Mouse (Mus musculus): Measurements from ENCODE around the gene Jak1.
"Not testable (repeated sequence)": the region's sequence is repeated elsewhere in the genome, so short reads cannot be mapped to it uniquely, and the experiment has no call there.

Gene Jak1

GRCm38 (mm10) chr4:101270734-101271133 lies 5.7 kb upstream of the Jak1 start:
- DNase-seq = no peak

DNA sequence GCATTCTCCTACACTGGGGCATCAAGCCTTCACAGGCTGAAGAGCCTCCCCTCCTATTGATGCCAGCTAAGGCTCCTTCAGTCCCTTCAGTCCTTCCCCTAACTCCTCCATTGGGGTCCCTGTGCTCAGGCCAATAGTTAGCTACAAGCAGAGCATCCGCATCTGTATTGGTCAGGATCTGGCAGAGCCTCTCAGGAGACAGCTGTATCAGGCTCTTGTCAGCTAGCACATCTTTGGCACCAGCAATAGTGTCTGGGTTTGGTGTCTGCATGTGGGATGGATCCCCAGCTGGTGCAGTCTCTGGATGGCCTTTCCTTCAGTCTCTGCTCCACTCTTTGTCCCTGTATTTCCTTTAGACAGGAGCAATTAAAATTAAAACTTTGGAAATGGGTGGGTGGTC lies 3.4 kb upstream of the Jak1 start:
- not testable (repeated sequence) for DNase-seq

DNA sequence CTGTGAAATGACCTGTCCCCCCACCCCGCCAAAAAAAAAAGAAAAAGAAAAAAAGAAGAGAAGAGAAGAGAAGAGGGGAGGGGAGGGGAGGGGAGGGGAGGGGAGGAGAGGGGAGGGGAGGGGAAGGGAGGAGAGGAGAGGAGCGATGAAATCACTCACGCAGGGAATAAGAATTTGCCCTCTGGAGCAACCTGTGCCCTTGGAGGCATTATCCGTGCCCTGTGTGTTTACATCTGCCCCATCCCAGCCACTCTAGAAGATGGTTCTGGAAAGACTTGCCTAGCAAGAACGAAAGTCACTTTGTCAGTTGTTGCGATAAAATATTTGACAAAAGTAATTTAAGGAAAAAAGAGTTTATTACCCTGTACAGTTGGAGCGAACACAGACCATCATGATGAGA lies 441 bp upstream of the Jak1 start:
- no peak for DNase-seq

DNA sequence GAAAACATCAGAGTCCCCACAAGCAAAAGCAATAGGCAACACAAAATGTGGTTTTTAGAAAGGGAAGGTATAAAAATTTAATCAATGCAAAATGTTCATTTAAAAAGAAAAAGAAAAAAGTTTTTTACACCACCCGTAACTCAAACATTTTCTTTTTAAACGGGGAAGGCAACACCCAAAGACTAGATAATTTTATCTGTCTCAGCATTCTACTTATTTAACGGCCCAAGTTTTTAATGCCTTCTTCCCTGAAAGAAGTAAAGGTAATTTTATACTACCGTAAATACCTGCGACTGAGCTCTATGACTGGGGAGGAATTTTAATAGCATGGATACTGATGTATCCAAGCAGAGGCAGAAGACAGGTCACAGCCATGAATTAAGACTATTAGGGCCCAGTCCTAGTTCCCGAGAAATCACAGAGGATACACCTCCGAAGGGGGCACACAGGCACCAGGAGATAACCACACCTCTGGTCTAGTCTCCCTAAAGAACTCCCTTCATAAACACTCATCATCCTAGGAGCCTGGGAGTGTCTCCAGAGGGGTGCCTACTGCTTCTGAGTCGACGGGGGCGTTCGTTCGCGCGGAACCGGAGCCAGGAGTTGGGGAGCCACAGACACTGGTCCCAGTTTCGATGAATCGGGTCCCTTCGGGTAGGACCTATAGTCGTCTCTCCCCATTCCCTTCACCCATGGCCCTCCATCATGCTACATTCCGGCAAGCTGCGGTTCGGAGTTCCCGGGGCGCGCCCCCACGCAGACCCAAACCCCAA lies 928 bp downstream of the Jak1 start:
- DNase-seq = peak; percentile 6

GRCm38 (mm10) chr4:101261596-101261995 lies 3.5 kb downstream of the Jak1 start:
- DNase-seq = no peak

DNA sequence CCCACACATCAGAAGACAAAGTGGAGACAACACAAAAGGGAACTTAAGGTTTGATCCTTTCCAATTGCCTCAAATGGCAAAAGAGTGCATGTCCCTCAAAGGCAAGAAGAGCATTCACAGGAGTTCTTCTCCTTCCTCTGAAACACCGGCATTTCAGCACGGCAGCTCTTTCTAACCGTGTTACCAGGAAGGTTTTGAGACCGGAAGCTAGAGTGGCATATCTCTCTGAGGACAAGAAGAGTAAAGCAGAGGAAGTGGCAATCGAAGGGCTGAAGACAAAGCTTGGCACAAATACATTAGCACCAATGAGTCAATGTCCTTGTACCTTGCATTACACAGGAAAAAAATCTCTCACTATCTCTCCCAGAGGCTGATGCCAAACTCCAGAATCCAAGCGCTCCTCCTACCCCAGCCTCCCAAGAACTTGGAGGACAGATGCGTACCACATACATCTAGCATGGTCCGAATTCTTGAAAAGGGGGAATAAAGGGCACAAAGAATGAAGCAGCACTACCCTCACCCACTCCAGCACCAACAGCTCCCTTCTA lies 4.3 kb downstream of the Jak1 start:
- DNase-seq = no peak

GRCm38 (mm10) chr4:101256526-101257210 lies 8.4 kb downstream of the Jak1 start:
- DNase-seq = no peak

GRCm38 (mm10) chr4:101254606-101255349 lies 10.3 kb downstream of the Jak1 start:
- DNase-seq = no peak

DNA sequence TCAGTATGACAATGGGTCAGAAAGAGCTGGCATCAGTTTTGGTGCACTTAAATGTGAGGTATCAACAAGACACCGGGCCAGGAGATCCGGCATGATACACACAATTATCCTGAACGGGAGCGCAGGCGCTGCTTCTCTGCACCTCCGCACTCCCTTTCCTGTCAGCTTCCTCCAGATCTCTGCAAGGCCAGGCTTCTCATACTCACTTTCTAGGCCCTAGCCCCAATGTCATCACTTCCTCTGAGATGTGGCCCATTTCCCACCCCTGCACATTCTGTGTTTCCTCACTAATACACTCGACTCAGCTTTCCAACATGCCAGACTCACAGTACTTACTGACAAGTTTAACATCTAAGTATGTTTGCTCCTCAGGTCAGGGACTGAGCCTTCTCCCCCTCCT lies 11.1 kb downstream of the Jak1 start:
- no peak for DNase-seq

DNA sequence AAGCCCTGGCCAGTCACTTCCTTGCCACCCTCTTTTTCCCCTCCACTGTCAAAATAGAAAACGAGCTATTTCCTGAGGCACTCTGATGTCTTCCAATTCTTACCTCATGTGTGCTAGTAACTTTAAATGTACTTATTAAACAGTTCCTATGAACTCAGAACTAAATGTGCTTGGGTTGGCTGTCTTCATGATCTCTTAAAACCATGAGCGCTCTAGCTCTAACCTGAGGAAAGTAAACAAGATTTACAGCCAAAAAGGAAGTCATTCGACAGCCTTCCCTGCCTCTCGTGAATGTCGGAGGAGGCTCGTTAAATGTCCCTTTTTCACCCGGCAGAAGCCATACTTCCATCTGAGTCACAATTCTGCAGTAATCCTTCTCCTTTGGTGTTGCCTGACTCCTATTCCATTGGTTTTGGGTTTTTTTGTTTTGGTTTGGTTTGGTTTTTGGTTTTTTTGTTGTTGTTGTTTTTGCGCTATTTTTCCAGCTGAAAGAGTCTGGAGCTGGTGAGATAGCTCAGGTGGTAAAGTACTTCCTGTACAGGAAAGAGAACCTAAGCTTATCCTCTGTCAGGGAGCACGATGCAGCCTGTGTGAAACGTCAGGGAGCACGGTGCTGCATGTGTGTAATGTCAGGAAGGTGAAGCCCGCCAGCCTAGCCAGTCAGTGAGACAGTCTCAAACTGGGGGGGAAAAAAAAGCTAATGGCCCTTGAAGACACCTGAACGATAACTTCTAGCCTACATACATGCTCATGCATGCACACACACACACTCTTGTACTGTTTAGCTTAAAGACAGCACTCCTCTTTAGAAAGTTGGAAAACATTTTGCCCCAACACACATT lies 12.1 kb downstream of the Jak1 start:
- no peak for DNase-seq

- DNase-seq = no peak
Observed at GRCm38 (mm10) chr4:101252016-101252415, 13.1 kb downstream of the Jak1 start.

DNA sequence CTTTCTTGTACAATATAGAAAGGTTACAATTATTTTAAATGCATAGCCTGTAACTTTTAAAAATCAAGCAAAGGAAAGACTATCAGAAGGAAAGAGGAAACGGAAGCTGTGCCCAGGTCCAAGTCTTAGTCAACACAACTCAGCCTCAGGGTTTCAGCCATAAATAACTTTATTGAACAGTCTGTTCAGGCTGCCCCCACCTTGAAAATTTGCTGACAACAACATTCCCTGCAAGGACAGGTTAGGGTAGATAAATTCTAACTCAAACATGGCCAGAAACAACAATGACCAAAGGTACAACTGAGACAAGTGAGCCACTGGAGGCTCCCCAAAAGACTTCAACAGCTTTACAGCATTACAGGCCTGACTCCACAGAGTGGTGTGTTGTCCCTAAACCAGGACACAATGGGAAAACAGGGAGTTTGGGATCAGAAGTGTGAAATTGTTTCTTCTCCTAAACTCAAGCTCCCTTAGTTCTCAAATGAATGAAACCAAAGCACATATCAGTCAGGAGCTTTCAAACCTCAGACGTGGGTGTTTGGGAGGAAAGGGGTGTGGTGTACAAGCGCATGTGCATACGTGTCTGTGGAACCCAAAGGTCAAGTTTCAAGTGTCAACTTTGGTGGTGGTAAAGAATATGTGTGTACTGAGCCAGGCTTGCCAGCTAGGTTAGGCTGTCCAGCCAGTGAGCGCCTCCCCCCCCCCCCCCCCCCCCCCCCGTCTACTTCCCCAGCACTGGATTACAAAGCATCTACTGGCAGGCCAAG lies 14.9 kb downstream of the Jak1 start:
- no peak for DNase-seq

DNA sequence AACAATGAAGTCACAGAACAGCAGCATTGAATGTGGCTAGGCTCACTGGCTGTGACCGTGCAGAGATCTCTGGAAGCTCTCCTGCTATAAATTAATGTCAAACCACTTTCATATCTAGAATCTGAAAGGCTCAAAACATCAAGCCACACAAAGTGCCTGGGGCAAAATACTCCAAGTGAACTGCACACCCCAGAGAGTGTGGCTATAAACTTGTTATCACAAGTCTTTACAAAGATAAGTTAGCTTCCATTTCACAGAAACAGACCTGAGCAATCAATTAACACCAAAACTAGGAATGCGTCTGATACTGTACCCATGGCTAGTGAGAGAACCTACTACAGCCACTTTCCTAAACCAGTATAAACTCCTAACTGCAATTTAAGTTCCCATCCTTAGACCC lies 17.7 kb downstream of the Jak1 start:
- DNase-seq = no peak

DNA sequence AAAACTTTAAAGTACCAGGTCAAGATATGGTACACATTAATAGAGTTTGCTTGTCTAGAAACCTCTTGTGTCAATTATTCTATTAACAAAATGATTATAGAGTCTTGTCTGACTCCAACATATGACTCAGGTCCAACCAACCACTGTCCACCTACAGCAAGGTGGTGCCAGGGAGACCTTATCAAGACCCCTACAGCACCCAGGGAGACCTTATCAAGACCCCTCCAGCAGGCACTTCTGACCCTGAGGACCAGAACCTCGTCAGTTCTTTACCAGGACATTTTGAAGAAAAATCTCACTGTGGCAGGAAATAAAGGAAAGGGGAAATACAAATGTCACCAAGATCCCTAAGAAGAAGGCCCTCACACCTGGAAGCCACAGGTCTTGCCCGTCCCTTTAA lies 18.5 kb downstream of the Jak1 start:
- DNase-seq = no peak

DNA sequence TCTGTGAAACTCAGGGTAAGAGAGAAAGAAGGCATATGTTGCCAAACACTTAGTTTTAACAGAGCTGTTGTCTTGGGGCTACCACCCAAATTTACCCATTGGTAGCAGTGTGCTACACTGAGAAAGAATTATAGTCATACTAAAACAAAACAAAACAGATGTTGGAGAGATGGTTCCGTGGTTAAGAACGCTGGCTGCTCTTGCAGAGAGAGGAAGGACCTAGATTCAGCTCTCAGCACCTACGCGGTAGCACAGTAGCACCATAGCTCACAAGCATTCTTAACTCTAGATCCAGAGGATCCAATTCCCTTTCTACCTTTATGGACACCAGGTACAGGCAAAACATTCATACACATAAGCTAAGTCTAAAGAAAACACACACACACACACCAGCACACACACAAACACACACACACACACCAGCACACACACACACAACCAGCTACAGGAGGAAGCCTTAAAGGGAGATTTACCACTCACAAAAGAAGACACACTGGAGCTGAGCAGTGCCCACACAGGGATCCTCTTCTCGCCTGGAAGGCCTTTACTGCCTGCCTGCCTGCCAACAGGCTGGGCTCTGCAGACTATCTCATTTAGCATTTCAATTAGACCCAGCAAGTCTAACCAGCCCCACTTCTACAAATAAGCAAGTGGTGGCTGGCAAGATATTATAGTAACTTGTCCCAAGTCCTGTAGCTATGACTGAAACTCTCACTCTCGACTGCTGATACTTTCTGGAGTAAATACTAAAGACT lies 20.6 kb downstream of the Jak1 start:
- DNase-seq = no peak

DNA sequence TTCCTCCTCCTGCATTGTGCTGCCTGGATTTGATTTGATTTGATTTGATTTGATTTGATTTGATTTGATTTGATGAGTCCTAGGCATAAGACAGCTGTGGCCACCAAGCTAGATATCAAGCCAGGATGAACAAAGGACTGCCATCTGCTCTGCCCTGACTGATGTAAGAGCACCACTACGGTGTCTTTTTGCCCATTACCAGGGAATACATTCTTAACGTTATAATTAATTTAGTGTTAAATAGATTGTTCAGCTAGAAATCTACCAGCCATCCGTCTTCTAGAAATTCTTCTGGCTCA lies 24.3 kb downstream of the Jak1 start:
- no peak for DNase-seq

DNA sequence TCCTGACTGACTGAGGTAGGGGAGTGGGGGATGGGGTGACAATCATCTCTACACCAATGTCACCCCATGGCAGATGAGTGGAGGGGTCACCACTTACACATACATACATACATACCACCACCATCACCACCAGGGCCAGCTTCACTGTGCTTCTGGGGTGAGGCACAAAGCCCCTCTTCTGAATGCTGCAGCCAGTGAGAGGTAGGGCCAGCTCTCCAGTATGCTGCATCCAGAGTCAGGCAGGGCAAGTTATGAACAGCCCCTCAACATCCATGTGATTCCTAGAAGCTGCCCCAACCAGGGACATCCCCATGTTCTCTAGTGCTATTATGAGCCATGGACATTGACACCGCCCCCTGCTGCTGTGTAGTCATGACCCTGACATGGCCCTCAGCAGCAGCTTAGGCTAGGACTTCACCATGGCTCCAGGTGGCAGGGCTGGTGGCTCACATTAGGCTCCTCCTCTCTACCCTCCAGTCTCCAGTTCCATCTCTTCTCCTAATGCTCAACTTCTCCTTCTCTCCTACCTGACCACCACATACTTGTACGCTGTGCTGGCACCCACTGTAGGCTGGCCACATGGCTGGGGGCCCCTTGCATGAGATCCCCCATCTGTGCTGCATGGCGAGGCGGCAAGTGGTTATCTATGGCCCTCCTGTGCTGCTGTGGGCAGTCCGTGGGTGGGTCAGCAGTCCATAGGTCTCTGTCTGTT lies 24.8 kb downstream of the Jak1 start:
- no peak for DNase-seq

DNA sequence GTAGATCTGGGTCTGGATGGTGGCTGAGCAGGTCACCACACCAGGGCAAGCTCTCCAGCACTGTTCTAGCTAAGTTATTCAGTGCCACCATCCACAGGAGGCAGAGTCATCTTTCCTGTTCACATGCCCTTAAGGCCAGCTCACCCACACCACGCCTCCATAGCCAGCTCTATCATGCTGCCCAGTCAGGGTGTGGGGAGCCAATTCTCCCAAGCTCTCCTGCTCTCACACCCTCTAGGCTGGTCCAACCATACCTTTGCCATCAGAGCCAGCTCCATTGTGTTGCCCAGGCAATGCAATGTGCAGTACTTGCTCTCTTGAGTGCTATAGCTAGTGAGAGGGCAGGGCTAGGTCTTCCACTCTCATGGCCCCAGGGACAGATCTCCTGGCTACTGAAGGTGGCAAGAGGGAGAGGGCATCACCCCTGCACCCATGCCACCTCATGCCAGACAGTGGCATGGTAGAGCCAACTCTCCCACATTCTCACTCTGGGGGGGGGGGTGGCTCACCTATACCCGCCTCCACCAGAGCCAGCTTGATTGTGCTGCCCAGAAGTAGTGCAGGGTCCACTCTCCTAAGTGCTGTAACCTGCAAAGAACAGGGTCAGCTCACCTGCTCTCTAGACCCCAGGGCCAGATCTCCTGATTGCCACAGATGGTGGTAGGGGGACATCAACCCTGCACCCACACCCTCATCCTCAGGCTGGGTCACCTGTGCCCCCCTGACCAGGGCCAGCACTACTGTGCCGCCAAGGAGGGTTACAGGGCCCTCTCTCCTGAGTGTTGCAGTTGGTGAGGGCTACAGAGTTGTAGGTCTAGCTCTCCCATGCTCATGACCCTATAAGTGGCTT lies 25.5 kb downstream of the Jak1 start:
- no peak for DNase-seq

- no peak for DNase-seq
Observed at GRCm38 (mm10) chr4:101238589-101238988, 26.5 kb downstream of the Jak1 start.

GRCm38 (mm10) chr4:101236797-101237196 lies 28.3 kb downstream of the Jak1 start:
- no peak for DNase-seq

Data from kidney, adult 11 months (tissue).